Mouse (Mus musculus): ENCODE measurements around the gene Fip1l1. TPM values are rescaled to one million over a fixed set of nuclear protein-coding genes. Genes with fewer than 3 reads are reported as not detected.

Gene Fip1l1
- polyA plus RNA-seq (2014; fragmentation: Illumina TruSeq; extraction: RNeasy Lipid Tissue Mini Kit (QIAGEN cat#74804); ENCODE audit: low read depth, low replicate concordance): 95.8 TPM

DNA sequence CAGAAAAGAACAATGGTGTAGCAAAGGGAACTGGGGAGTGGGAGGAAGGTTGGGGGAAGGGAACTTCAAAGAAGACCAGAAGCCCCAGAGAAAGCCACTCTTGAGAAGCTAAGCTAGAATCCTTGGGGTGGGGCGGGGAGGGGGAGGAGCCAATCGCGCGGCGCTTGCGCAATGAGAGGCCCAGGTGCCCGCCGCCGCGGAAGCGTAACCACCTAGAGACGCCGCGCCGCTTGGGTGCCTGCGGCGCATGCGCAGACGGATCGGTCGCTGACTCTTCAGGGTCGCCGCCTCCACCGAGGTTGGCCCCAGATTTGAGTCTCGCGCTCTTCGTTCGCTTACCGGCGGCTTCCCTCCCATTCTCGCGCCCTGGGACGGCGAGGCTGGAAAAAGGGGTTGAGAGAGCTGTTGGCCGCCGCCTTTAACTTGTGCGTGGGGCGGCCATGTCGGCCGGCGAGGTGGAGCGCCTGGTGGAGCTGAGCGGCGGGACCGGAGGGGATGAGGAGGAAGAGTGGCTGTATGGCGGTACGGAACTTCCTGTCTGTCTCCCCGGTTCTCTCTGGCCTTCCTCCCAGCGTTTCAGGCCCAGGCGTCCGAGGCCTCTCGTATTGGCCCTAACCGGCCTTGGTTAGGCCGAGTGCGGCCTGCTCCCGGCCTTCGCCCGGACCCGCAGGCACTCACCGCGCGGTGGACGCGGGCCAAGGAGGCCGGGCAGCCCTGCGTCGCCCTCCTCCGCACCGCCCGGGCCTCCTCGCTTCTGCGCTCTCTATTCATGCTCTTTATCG, at the start of gene Fip1l1:
TSS of gene Fip1l1 (plus strand) at position 210 of the 782 bp plus-strand sequence.

DNA sequence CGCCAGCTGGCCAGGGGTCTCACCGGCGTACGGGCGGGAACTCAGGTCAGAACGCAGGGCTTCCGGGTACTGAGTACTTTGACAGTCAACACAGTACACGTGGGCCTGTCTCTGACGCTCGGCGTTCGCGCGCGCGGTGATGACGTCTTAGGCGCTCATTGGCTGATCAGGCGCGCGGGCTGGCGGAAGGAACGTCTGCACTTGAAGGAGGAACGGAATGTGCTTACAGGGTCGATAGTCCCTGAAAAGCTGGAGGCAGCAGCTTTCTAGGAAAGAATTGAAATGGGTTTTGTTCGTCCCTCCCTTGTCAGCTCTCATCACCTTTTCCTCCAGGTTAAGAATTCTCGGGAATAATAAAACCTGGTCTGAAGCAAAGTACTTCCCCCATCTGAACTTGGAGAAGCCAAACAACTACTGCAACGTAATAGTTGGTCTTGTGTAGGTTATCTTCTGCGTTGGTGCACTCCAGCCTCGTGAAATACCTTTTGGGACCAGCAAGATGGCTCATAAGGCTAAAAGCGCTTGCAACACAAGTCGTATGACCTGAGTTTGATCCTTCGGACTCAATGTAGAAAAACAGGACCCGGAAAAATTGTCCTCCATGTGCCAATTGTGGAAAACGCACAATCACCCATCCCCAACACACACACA, 3.5 kb upstream of the Fip1l1 start, which contains the start of gene Scfd2:
TSS of gene Scfd2 (minus strand) at position 130 of the 651 bp plus-strand sequence.

Other genes starting within 250 kb of the Fip1l1 start
- 6.8 TPM for gene Scfd2, start 3.7 kb upstream of the Fip1l1 start, polyA plus RNA-seq (2014; fragmentation: Illumina TruSeq; extraction: RNeasy Lipid Tissue Mini Kit (QIAGEN cat#74804); ENCODE audit: low read depth, low replicate concordance)
- 0.93 TPM for gene Lnx1, start 167.5 kb downstream of the Fip1l1 start, polyA plus RNA-seq (2014; fragmentation: Illumina TruSeq; extraction: RNeasy Lipid Tissue Mini Kit (QIAGEN cat#74804); ENCODE audit: low read depth, low replicate concordance)